Mouse (Mus musculus): ENCODE measurements around the gene Eno3.

The Eno3 gene

DNA sequence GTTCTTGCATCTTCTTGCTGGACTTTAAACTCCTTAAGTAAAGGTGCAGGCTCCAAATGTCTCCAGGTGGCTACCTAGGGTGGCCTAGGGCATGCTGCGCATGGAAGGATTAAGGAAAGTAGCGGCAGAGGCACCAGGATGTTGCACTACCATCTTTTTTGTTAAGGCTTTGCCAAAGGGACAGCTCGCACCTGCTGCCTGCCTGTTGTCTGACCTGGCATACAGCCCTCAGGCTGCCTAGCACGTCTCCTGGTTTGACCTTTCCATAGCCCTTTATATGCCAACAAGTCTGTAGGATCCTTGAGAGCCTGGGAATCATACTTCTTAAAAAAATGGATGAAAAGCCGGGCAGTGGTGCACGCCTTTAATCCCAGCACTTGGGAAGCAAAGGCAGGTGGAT is 14.0 kb upstream of the Eno3 start:
- in situ Hi-C loops (cut with MboI; ENCODE audit: low sequenced_read_pairs), result no loop called here

DNA sequence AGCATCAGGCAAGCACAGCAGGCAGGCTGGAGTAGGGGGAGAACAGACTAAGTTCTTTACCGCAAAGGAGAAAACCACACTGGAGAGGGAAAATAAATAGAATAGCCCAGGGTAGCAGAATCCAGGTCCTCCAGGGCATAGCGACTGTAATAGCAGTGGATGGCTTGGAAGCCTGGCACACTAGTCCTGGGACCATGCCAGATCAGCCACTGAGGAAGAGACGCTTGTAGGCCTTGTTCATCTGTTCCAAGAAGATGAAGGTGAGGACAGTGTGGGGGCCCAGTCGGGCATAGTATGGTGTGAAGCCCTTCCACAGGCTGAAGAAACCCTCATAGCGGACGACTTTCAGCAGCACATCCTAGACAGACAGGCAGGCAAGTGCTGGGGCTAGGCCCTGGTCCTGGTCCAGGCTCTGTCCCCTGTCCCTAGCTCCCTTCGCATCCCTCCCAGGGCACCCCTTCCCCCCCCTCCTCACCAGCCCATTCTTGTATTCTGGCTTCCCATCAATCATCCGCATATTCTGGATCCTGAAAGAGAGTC is 12.4 kb upstream of the Eno3 start:
- in situ Hi-C loops (cut with MboI; ENCODE audit: low sequenced_read_pairs), result no loop called here

DNA sequence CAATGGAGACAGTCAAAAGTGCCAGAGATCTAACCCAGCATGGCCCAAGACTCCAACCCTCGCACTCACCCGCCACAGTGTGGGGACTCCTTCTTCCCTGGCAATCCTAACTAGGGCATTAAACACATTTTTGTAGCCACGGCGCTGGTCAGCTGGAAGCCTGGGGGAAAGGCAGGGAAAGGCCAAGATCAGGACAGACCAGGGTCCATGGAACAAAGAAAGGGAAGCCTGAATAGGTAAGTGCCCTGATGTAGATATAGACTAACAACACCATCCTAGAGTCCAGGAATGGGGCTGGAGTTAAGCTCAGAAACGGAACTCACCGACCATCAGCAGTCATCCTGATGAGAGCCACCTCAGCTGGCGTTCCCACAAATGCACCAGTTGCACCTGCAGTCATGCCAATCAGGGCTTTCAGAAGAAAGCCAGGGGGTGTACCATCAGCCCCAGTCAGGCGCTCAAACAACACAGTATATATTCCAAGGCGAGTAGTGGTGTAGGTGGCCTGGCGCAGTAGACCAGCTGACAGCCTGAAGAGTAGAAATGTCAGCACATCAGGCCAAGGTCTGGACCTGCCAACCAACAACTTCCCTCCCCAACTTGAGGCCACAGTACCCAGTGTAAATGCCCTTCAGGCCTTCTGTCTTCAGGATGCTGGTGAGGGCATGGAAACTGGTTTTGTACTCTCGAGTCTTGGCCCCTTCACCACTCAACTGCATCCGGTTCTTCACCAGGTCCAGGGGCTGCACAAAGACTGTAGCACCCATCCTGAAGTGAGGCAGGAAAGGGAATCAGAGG is 11.3 kb upstream of the Eno3 start:
- in situ Hi-C loops (cut with MboI; ENCODE audit: low sequenced_read_pairs), result no loop called here

DNA sequence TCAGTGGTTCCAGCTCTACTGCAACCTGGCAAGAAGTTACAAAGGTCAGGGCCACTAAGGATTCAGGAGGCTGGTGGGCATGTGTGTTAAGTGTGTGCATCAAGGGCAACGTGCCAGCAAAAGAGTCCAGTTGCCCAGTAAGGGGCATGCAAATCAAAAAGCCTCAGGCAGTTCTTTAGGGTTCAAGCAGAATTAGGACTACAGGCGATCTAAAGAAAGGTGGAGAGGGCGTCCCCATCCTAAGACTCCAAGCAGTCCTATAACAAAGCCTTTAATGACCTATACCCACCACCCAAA is 10.8 kb upstream of the Eno3 start:
- in situ Hi-C loops (cut with MboI; ENCODE audit: low sequenced_read_pairs), result no loop called here

DNA sequence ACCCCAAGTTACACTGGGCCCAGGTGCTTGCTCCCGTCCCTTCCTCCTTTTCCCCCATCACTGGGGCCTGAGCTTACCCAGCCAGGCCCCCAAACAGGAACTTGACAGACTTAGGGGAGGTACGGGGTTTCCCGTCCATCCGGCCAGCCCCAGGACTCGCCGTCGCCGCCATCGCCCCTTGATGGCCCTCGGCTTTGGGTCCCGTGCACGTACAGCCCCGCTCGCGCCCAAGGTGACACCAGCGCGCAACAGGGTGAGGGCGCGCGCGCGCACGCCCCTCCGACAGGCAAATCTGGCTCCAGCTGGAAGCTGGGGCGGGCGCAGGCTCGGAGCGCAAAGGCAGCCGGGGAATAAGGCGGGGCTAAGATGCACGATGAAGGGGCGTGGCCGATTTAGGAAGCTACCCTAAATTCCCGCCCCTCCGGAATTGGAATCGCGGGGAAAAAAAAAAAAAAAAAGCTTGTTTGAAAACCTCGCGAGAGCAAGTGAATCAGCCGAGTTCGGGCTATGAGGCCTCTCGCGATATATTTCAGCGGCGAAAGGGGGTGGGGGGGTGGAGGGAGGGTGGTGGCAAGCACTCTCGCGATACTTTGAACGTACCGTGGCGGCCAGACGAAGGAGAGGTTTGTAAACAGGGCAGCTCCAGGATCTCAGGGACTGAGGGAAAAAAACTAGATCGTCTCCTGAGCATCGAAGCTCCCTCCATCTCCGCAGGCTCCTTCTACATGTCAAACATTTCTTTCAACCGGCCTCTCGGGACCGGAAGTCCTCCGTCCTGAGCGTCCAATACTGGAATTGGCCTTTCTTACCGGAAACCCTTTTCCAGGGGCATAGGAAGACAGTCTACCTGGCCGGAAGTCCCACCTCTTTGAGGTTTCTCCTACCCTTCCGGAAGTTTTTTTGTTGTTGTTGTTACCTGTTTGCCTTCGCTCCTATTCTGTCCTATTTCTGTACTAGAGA is 10.0 kb upstream of the Eno3 start, which contains the start of the genes Rnf167 and Slc25a11:
Rnf167 (plus strand) TSS at position 545 of the 960 bp plus-strand sequence.
Slc25a11 (minus strand) TSS at position 789 of the 960 bp plus-strand sequence.
- in situ Hi-C loops (cut with MboI; ENCODE audit: low sequenced_read_pairs), result no loop called here

DNA sequence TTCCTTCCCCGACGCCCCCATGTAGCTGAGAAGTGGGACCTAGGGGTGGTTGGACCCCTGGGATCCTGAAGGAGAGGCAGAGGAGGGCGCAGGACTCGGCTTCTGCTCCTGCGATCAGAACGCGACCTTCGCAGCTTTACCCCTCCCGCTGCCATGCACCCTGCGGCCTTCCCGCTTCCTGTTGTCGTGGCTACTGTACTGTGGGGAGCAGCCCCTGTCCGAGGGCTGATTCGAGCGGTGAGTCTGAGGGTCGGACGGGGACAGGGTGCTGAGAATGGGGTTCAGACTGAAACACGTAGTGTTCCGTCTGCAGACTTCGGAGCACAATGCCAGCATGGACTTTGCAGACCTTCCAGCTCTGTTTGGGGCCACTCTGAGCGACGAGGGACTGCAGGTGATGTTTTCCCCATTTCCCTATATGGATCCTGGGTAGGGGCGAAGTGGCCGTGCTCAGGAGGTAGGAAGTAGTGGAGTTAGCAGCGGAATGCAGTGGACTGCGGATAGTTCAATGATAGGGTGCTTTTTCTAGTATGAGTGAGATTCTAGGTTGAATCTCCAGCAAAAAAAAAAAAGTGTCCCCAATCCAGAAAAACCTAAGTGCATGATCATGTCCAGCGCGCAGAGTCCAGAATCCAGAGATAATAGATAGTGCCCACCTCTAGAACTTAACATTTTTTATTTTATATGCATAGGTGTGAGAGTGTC is 9.1 kb upstream of the Eno3 start:
- in situ Hi-C loops (cut with MboI; ENCODE audit: low sequenced_read_pairs), result no loop called here

DNA sequence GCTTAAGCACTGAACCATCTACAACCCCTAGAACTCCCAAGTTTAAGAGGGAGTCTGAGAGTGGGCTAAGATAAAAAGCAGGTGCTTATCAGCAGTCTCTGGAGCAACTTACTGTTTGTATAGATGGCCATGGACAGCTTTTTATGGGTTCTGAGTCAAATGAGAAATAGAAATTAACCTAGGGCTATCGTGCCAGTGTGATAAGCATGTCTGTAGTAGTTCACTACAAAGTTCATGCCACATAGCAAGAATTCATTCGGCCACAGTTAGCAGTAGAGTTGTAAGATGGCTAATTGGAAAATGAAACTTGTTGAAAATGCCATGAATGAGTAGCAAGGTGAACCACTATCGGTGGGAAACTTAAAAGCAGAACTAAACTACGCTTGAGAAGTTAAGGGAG is 8.5 kb upstream of the Eno3 start:
- in situ Hi-C loops (cut with MboI; ENCODE audit: low sequenced_read_pairs), result no loop called here

DNA sequence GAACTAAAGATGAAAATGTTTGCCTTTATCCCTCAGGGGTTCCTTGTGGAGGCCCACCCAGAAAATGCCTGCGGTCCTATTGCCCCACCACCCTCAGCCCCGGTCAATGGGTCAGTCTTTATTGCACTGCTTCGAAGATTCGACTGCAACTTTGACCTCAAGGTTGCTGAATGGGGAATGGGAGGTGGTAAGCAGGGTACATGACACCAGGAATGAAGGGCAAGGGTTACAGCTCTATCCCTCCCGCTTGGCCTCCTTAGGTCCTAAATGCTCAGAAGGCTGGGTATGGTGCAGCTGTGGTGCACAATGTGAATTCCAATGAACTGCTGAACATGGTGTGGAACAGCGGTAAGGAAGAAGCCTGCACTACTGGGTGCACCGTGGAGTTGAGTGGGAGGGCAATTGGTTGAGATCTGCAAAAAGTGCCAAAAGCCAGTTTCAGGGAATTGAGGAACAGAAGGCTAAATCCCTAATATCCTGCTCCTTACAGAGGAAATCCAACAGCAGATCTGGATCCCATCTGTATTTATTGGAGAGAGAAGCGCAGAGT is 7.7 kb upstream of the Eno3 start:
- in situ Hi-C loops (cut with MboI; ENCODE audit: low sequenced_read_pairs), result no loop called here

DNA sequence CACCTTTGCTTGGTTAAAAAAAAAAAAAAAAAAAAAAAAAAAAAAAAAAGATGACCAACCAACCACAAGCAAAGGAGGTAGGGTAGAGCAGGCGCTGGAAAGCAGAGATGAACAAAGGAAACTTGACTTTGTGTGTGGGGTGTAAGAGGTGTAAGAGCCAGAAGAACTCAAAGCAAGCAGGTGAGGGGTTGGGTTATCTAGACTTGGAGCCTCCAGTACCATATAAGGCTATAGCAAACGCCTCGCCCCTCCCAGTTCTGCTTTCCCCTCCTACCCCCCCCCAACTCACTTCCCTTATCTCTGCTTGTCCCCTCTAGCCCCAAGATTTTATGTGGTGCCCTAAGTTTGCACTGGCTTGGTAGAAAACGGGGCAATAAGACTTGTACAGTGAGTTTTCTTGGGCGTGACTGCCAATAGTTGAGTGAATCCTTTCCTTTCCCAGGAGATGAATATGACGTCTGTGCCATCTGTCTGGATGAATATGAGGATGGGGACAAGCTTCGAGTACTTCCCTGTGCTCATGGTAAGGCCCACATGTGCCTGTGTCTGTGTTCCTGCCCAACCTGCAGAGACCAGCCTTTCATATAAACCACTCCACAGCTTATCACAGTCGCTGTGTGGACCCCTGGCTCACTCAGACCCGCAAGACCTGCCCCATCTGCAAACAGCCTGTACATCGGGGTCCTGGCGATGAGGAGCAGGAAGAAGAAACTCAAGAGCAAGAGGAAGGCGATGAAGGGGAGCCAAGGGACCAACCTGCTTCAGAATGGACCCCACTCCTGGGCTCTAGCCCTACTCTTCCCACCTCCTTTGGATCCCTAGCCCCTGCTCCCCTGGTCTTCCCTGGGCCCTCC is 6.5 kb upstream of the Eno3 start:
- in situ Hi-C loops (cut with MboI; ENCODE audit: low sequenced_read_pairs), result no loop called here

DNA sequence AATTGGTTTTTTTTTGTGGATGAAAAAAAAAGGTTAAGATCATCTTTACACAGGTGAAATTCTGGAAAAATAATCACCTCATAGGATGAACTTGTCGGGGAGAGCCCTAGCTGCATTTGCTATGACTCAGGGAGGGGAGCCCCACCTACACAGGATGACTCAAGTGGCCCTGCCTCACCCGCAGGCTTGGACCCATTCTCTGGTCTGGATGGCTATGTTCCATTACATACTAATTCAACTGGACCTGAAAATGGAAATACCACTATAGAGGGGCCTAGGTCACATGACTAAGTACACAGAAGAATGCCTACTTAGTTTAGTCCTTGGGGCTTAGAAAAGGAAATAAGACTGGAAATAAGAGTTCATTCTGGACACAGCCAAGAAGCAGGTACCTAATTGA is 5.6 kb upstream of the Eno3 start:
- in situ Hi-C loops (cut with MboI; ENCODE audit: low sequenced_read_pairs), result no loop called here

DNA sequence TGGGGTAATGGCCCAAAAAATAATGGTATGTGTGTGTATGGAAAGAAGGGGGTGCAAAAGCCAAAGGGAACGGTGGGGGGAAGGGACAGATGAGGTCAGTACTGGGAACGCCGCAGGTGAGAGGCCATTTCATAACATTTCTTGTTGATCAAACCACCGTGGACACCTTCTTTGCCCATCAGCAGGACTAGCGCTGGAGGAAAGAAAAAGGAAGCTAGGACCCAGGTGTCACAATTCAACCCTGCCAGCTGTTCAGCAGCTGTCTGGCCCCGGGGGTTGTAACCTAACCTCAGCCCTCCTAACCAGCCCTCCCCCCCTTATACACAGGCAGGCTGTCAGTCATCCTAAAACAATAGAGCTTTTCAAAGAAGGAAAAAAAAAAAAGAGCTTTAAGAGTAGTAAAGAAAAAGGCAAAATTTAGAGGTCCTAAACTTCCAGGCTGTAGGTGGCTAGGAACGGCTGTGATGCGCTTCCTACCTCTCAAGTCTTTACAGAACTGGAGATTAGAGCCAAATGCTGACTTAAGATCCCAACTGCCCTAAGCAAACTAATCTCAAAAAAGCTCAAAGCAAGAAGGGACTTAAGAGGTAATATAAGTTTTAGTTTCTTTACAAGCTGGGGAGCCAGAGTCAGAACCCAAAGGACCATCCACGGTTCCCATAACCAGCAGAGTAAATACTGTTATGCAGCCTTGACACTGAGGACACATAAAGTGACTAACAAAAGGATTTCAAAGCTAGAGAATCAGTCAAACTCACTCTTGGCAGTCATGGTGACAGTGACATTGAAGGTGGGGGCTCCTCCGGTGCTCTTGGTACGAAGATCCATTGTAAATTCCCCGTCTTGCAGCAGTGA is 4.7 kb upstream of the Eno3 start:
- in situ Hi-C loops (cut with MboI; ENCODE audit: low sequenced_read_pairs), result no loop called here

DNA sequence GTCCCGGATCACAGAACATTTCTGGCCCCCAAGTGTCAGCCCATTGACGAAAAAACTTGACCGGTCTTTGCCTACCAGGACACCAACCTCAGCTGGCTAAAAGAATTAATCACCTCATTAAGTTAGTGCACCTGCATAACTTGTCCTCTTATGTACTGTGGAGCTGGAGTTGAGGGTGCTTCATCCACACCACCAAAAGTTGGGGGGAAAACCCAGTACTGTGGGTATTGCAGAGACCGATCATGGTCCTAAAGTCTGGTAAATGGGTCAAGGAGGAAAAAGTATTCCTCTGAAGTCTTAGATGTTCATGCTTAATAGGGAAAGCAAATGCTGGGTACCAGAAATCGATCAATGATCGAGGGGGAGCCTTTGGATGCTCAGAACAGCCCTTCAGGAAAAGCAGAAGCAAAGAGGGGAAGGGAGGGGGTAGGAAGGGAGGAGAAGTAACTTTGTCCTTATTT is 4.1 kb upstream of the Eno3 start:
- in situ Hi-C loops (cut with MboI; ENCODE audit: low sequenced_read_pairs), result no loop called here

DNA sequence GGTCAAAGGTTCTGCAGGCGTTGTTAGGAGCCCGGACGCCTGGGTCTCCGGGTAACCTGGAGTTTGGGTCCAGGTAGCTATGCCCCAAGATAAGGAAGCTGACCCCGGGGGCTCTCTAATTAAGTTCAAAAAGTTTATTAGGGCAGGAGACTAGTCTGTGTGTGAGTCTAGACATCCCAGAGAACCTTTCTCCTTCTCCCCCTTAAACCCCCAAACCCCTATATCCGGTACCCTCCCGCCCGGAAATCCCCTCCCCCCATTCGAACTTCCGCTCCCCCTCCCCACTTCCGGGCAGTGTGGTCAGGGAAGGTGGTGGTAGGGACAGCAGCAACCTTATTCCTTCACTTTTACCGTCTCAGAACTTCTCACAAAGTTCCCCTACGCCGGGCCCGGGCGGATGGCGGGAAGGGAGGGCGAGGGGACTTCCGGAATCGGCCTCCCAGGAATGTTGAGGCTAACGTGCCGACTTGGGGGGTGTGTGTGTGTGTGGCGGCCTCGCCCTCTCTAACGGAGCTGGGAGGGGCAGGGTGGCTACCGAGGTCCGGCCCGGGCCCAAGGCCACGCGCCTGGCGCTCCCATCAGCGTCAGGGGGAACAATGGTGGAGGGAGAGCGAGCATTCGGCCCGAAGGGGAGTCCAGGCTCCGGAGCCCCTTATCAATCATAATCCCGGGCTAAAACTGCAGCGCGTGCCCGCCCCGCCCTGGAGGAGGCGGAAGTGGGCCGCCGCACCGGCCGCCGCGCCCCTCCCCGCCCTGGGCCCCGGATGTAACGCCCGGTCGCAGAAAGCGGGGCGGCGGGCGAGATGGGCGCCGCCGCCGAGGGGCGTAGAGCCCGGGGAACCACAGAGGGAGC is 3.4 kb upstream of the Eno3 start:
- in situ Hi-C loops (cut with MboI; ENCODE audit: low sequenced_read_pairs), result no loop called here

DNA sequence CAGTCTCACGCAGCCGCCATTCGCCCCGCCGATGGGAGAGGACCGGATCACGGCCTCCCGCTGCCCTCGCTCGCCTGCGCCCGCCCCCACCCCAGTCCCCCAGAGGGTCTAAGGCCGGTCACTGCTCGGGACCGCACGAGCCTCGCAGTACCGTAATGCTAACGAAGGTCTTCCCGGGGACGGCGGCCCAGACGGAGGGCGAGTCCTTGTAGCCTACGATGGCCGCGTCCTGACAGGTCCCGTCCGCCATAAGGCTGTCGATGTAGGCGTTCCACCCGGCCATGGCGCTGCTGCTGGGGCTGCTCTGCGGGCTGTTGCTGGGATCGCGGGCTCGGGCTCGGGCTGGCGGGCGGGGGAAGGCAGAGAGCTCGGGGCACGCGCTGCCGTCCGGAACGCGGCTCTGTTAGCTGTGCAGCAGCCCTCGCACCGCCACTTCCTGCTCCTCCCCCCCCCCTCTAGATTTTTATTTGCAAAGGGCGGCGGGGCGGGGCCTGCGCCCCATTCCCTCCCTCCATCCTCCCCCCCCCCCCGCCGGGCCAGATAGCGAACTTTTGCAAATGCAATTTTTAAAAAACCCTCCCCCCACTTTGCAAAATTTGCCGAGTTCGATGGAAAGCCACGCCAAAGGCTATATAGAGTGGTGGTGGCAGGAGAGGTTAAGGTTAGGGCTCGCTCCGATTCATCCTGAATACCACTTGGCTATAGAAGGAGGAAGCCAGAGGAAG is 2.6 kb upstream of the Eno3 start, which contains the start of gene Pfn1:
Pfn1 (minus strand) TSS at position 447 of the 725 bp plus-strand sequence.
- in situ Hi-C loops (cut with MboI; ENCODE audit: low sequenced_read_pairs), result no loop called here

DNA sequence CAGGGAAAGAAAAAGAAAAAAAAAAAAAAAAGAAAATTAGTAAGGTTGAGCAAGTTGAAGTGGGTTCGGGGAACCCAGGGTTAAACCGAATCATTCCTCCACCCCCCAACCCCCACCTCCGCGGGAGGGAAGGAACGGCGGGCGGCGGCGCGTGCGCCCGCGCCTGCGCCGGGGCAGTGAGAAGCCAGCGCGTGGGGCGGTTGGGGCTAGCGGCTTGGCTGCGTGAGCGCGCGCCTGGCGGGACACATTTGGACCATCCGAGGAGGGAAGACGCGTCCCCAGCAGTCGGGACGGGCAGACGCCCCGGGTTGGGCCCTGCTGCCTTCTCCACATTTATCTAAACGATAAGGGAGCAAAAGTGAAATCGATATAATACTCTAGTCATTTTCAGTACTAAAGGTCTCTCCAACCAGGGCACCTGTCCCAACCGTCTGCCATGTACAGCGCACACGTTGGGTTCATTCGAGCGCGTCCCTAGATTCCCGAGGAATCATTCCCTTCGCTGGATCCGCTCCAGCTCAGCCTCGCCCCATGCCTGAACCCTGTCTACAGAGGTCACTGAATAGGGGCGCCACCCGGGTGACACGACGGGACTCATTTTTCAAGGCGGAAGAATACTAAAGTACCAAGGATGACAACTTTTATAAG is 2.0 kb upstream of the Eno3 start:
- in situ Hi-C loops (cut with MboI; ENCODE audit: low sequenced_read_pairs), result no loop called here

DNA sequence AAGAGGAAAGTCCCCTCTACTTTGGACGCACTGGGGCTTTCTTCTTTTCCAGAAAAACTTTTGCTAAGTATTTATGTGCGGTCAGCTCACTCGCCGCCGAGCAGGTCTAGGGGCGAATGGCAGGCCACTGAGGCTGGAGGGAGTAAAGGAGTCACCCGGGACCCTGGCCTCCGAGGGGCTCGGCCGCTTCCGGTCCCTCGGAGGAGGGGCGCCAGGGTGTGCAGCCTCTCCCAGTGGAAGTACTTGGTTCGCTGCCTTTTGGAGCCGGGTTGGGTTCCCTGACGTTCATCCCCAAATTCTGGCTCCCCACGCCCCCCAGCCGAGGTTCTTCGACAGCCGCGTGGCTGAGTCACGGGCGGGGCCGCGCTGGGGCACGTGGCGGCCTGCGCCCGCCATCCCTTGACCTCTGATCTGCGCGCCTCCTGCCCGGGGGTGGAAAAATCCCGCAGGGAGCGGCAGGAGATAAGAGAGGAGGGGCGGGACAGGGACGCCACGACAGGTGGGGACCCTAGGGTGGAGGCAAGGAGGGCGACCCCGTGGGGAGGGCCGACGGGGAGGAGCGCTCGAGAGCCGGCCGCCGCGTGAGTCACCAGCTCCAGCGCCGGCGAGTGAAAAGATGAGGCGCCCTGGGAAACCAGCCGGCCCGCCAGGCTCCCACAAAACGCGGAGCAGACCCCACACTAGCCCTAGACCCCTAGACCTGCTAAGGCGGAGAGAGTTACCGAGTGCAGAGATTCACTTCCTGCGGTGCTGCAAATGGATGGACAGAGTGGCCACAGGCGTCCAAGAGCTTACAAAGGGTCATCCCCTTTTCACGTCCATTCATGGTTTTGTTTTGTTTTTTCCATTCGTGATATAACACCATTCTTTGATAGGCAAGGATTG is 1.2 kb upstream of the Eno3 start:
- in situ Hi-C loops (cut with MboI; ENCODE audit: low sequenced_read_pairs), result no loop called here
